Mouse (Mus musculus) heart, adult 18-20 months (tissue): Measurements from ENCODE around the gene Fgfr1op2. TPM values are rescaled to one million over a fixed set of nuclear protein-coding genes. Genes with fewer than 3 reads are reported as not detected.

Source experiments
- DNase-seq, 2 experiments: peaks; one replicate each; pipeline ENCODE4 v3.0.0; 2021 to 2022; ENCODE audit warnings: mixed read lengths in 1 of 2
- total RNA-seq, 2 experiments: library from RNA; stranded (reverse); gene quantifications; 2 replicates each; pipeline ENCODE4 v1.2.3; 2021

The Fgfr1op2 gene
- total RNA-seq, 2 experiments from 2014 or later, result 64.8 to 73.0 TPM

DNA sequence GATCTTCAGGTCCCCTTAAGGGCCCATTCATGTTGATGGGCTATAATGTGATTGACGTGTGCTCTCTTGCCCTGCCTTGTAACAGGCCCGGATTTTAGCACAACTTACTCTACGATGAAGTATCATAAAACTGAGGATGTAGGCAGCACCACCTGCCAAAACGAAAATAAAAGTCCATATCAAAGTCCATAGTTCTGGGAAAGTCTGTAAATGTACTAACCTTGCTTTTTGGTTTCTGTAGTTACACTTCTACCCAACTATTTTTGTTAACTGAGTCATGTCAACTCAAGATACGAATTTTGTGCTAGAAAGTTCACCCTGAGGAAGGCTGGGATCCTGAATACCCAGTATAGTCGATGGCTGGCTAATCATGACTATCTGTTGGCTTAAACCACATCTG, 64.0 kb downstream of the Fgfr1op2 start:
- DNase-seq, result no peak

DNA sequence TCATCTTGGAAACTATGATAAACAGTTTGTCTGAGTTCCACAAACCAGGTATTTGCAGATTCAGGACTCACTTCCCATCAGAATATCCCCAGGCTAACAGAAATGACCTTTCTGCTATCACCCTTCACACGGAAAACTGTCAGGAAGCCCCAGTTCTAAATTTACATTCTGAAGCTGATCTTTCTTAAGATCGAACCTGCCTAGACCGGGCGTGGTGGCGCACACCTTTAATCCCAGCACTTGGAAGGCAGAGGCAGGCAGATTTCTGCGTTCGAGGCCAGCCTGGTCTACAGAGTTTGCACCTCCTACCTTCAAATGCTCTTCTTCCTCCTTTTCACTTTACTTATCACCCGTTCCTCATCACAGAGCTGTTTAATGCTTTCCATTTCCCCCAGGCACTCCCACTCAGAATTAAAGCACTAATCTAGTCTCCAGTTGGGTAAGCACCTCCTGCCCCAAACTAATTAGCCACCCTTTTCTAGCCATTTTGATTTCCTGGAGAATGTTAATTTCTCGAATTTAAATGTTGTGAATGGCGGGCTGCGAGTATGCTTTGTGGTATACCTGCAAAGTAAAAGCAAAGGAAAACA, 64.7 kb downstream of the Fgfr1op2 start:
- no peak for DNase-seq

- DNase-seq, result peak; percentile 99
Measured at GRCm38 (mm10) chr6:146642276-146643183, 65.5 kb downstream of the Fgfr1op2 start, which contains the start of the genes Med21 and Tm7sf3. TSS of gene Med21 (plus strand) at chr6:146642547. TSS of gene Tm7sf3 (minus strand) at chr6:146642824.

GRCm38 (mm10) chr6:146643184-146643570, 66.2 kb downstream of the Fgfr1op2 start:
- DNase-seq, result no peak

Other genes starting within 250 kb of the Fgfr1op2 start
- 10 to 100 TPM; 16.9 to 25.3 TPM for gene Itpr2, start 75.0 kb upstream of the Fgfr1op2 start, total RNA-seq
- gene Ints13, start 632 bp downstream of the Fgfr1op2 start, total RNA-seq, result 10 to 100 TPM; 13.7 to 20.1 TPM
- gene Med21, start 65.3 kb downstream of the Fgfr1op2 start, total RNA-seq, result 10 to 100 TPM; 52.2 to 53.5 TPM
- 10 to 100 TPM; 15.5 to 18.5 TPM for gene Tm7sf3, start 65.6 kb downstream of the Fgfr1op2 start, total RNA-seq
- 10 to 100 TPM; 12.8 to 13.7 TPM for gene Stk38l, start 147.8 kb downstream of the Fgfr1op2 start, total RNA-seq
- gene Arntl2, start 218.9 kb downstream of the Fgfr1op2 start, total RNA-seq, result 1 to 10 TPM in 1 of 2 experiments, under 1 TPM in 1; 0.50 to 1.3 TPM